Mouse (Mus musculus): Measurements from ENCODE around the gene Actn4.
A peak's percentile ranks its signal among the peaks of the same experiment; 100 is the strongest.

Actn4 gene

DNA sequence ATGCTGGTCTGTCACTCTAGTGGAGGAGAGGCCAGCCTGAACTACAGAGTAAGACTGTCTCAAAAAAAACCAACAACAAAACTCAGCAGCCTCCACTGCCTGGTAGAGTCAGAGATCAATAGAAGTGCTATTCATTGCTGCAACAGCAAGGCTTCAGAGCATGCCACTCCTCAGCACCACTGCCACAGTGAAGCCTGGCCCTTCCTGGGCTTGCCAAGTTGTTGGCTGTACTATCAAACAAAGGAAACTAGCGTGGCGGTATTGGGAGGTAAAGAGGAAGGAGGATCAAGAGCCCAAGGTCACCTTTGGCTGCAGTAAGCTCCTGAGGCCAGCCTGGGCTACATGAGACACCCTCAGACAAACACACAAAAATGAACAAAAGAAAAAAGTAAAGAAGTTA is 36.0 kb downstream of the Actn4 start:
- DNase-seq (ENCODE audit: inconsistent age in 2 of 2, low spot score in 1 of 2), result peak in 1 of 2 experiments; percentile 40

DNA sequence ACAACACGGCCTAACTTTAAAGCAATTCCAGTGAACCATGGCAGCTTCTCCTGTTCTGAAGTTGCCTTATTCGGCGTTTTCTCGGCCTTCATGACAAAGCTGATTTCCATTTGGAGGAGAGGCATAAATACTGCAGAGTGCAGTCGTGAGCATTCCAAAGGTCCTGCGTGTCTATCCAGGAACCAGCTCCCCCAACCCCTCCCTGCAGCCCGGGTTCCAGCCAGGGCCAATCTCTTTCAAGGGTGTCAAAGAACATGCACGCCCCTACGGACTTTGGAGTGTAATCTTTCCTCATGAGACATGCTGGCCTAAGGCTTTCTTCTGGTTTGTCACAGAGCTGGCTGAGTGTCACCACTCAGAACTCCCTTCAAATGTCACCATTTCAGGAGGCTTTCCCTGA is 36.8 kb downstream of the Actn4 start:
- peak; percentile 86 to 91 for DNase-seq (ENCODE audit: inconsistent age in 2 of 2, low spot score in 1 of 2)

DNA sequence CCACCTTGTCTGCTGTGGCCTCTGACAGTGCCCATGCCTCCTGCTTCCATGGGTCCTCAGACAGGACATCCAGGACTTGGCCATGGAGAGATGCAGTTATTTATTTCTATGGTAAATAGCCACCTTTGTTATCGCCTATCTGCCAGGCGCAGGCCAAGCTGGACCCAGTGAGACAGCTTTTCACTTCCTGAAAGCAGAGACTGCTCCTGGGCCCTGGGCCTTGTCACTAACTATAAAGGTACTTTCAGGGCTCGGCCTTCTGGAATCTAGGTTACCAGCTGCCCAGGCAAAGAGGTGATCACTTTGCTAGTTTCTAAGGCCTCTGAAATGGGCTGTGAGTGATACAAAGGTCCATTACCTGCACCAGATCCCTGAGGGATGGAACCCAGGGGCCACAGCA is 37.3 kb downstream of the Actn4 start:
- no peak for DNase-seq (ENCODE audit: inconsistent age in 2 of 2, low spot score in 1 of 2)

DNA sequence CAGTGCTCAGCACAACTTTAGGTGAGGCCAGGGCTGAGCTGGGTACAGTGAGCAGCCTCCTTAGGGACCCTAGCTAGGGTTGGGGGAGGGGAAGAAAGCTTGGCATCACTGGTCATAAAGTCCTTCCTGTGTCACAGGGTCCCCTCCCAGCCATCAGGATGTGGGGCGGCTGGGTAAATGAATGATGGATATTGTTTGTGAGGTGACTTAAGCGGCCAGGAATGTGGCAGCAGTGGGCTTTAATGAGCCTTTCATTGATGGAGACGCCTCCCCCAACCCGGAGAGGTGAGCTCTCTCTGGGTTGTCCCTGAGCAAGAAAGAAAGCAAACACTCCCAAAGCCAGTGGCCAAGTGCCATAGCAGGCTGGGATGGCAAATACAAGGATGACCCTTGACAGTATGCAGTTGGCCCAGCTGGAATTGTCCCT is 38.3 kb downstream of the Actn4 start:
- DNase-seq (ENCODE audit: inconsistent age in 2 of 2, low spot score in 1 of 2), result no peak

DNA sequence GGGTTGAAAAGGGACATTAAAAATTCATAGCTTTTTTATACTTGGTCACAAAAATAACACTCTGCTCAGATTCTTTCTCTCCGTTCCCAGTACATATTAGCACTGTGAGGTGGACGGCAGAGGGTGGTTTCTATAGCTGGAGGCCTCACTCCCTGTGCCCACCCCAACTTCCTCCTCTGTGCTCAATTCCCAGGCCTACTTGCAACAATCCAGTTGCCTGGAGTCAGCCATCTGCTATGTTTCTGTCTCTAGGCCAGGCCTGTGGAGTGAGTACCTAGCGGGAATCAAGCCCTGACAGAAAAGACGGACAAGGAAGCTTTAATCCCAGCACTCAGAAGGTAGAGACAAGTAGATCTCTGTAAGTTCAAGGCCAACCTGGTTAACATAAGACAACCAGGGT is 39.5 kb downstream of the Actn4 start:
- no peak for DNase-seq (ENCODE audit: inconsistent age in 2 of 2, low spot score in 1 of 2)

DNA sequence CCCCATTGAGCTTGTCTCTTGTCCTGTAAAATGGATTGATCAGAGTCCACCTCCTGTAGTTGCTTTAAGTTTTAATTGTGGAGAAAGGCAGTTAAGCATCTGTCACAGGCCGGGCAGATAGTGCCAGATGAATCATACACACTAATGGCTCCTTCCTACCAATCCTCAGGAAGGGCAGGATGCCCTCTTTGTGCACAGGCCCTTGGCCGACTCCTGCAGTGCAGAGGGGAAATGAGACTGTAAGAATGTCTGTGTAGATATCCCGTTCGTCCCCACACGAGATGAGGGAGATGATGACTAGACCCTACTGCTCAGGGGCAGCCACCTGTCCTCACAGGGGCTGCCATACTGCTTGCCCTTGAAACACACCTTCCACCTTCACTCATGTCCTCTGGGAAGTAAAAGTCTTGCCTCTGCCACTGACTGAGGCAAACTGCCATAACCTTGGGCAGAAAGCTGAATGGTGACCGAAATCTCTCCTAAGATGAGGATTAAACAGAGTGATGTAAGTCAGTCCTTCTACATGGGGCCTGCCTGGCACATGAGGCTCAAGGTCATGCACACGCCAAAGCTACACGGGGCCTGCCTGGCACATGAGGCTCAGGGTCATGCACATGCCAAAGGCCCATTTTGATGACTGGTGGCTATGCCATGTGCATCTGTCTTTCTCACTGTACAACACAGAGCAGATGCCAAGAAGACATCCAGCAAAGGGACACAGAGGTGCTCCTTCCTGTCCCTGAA is 40.2 kb downstream of the Actn4 start:
- DNase-seq (ENCODE audit: inconsistent age in 2 of 2, low spot score in 1 of 2), result peak; percentile 64 to 82

DNA sequence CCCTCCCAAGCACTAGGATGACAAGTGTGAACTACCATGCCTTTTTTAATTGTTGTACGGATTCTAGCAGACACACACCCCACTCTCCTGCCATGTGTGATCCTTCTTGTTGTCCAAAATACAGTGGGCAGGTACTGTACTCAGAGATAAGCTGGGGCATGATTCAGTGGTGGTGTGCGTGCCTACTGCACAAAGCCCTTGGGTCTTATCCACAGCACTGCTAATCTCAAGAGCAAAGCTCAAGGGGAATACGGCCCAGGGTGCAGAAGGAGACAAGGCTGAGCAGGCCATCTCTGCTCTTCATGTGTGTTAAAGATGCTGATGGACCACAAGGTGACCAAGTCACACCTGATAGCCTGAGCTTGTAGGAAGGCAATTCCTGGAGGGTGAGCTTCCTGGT is 41.0 kb downstream of the Actn4 start:
- DNase-seq (ENCODE audit: inconsistent age in 2 of 2, low spot score in 1 of 2), result no peak

DNA sequence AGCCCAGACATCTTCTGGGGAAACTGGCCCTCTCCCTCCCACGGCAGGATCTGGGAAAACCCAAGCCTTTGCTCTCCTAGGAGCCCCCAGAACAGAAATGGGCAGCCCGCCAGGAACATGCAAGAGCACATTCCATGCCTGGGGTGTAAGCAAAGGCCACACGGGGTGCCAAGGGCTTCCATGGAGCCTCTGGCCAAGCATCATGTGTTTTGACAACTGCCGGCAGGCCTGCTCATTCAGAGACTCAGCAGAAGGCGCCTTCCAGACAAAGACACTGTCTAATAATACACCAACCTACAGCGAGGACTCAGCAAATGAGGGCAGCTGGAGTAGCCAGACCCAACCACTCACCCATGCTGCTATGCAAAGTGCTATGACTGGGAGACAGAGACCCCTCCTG is 42.3 kb downstream of the Actn4 start:
- peak; percentile 84 to 86 for DNase-seq (ENCODE audit: inconsistent age in 2 of 2, low spot score in 1 of 2)

DNA sequence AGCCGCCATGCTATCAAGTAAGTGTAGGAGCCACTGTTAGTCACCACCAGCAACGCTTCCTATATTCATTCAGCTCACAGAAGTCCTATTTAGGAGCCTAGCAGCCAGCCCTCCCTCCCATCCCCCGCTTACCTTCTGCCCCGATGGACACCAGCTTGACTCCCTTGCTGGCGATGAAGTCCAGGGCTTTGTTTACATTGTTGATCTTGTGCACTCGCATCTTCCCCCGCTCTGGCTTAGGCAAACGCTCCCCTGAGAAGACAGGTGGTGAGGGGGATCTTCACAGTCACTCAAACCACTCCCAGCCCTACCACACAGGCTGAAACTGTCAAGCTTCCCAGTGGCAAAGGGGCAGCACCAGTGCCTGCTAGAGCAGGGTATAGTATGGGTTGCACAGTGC is 43.6 kb downstream of the Actn4 start:
- DNase-seq (ENCODE audit: inconsistent age in 2 of 2, low spot score in 1 of 2), result no peak

DNA sequence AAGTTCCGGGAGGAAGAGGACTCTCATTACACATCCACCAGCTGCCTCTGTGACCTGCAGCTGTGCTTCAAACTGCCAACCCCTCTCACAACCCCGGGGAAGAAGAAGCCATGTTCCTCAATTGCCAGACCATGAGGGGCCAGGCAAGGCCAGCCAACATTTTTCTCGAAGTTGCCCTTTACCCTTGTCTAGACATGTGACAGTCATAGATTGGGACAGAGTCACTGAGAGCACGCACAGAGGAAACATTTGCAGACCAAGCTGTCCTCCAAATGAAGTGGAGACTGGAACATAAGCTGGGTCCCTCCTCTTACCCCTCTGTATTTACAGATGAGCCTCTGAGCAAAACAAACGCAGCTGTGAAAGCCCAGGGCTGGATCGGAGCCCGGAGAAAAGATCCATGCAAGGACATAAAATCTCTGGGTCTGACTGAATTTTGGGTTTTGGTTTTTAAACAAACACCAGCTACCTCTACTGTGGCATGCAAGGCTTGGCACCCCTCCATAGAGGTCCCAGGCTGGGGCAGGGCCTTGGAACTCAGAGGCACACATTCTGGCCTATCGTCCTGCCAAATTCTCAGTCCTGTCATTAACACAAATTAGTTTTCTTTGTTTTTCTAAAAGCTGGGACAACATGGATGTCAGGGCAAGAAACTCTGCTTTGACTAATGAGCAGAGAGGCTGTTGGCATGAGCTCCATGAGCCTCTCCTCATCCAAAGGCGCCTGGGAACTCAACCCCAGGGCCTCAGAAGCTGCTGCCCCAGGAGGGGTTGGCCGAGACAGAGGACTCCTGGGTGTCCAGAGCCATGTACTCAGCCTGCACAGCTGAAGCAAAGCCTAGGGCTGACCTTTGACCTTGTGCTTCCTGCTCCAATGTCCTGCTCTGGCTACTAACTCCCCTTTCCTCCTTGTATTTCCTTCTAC is 44.4 kb downstream of the Actn4 start:
- DNase-seq (ENCODE audit: inconsistent age in 2 of 2, low spot score in 1 of 2), result peak; percentile 78 to 90

DNA sequence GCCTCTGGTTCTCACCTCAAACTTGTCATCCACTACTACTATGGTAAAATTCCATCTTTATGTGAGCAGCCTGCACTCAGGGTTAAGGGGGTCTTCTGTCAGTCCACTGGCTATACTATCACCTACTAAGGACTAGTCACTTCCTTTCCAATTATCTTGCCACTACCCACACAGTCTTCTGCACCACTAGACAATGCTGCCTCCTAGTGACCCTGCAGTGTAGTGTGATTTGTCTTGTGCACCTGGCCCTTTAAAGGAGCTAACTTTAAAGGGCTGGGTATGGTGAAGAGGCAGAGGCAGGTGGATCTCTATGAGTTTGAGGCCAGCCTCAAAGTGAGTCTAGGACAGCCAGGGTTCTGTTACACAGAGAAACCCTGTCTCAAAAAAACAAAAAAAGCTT is 45.6 kb downstream of the Actn4 start:
- DNase-seq (ENCODE audit: inconsistent age in 2 of 2, low spot score in 1 of 2), result no peak

DNA sequence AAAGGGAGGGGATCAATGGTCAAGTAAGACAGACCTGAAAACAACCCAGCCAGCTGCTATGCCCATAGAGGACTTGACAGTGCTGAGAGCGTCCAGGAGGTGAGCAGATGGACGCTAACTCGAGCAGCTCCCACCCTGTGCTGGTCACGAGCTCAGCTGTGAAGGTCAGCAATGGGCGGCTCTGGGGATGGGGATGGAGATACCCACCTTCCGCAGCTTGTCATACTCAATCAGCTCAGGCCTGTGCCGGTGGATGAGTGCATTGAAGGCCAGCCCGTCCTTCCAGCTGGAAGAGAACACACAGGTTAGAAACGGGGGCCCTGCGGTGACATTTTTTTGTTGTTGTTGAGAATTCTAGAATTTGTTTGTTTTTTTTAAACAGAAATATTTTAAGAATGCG is 49.0 kb downstream of the Actn4 start:
- no peak for DNase-seq (ENCODE audit: inconsistent age in 2 of 2, low spot score in 1 of 2)

DNA sequence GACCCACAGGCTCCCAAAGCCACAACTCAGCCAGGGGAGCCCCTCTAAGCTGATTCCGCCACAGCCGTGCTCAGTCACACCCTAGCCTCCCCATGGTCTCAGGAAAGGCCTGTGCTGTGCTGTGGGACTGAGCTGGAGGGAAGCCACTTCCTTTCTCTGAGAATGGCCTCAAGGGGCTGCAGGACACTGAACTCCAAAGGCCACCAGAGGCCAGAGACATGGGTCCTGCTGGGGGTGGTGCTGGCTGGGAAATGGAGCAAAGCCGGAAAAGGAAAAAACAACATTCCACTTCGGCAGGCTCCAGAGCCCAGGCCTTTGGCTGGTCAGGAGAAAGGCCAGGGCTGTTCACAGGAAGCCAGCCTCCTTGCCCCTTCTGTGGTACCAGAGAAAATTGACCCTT is 50.5 kb downstream of the Actn4 start:
- DNase-seq (ENCODE audit: inconsistent age in 2 of 2, low spot score in 1 of 2), result peak; percentile 66 to 77

DNA sequence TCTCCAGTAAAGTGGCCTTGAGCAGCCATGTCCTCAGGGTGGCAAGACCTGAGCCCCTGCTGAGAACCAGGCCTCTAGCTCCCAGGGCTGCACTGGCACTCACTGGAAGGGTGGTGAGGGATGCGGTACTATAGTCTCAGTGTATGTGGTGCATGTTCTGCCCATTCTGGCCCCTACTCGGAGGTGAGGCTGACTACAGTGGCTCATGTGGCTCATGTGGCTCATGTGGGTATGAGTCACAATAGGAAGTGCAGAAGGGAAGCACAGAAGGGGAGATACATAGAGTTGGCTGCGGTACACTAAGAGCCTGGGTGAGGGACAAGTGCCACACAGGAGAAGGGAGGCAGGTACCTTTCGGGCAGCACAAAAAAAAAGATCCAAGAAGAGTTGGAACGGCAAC is 54.9 kb downstream of the Actn4 start:
- DNase-seq (ENCODE audit: inconsistent age in 2 of 2, low spot score in 1 of 2), result no peak

DNA sequence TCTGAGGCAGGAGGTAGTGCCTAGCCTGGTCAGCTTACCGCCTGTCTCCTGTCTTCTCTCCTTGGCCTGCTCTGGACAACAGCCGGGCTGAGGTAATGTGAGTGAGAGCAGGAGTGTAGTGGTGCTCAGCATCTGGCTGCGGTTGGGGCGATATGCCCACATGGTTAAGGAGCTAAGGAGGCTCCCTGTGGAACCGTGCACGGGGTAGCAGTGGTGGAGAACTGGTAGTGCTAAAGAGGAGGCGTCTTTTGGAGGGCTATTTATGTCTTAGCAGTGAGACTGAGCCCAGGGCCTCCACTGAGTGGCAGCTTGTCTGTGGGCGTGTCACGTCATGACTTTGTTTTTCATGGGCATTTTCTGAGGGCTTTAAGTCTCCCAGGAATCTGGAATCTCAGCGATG is 58.4 kb downstream of the Actn4 start:
- DNase-seq (ENCODE audit: inconsistent age in 2 of 2, low spot score in 1 of 2), result no peak

DNA sequence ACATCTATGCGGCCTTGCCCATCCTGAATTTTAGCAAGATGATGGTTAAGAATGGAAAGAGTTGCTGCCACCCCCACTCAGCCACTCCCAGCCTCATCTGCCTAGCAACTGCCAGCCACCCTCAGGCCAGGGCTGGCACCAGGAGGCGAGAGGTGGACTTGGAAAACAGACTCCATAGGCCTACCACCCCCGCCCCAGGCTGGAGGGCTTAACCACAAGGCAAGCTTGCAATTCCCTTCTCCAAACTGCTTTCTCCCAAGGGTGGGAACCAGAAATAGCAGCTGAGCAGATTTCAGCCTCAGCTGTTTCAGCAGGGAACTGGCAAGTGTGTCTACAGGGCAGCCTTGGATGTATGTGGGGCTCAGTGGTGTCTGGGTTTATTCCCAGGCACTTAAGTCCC is 59.3 kb downstream of the Actn4 start:
- DNase-seq (ENCODE audit: inconsistent age in 2 of 2, low spot score in 1 of 2), result peak in 1 of 2 experiments; percentile 51

DNA sequence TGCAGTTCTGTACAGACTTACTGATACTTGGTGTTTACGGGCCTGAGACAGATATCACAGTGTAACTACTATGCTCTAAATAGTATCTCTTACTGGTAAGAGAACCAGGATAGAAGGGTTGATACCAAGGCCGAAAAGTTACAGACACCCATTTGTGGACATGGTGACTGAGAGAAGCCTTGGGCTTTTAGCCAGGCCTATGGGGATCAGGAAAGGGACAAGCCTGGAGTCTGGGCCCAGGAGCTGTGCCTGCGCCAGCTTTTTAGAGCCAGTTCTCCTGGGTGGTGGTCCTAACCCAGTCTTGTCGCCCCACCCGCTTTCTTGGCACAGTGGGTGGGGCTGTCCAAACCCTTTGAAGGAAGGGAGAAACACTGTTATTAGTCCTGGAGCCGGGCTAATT is 60.0 kb downstream of the Actn4 start:
- peak; percentile 70 to 87 for DNase-seq (ENCODE audit: inconsistent age in 2 of 2, low spot score in 1 of 2)

DNA sequence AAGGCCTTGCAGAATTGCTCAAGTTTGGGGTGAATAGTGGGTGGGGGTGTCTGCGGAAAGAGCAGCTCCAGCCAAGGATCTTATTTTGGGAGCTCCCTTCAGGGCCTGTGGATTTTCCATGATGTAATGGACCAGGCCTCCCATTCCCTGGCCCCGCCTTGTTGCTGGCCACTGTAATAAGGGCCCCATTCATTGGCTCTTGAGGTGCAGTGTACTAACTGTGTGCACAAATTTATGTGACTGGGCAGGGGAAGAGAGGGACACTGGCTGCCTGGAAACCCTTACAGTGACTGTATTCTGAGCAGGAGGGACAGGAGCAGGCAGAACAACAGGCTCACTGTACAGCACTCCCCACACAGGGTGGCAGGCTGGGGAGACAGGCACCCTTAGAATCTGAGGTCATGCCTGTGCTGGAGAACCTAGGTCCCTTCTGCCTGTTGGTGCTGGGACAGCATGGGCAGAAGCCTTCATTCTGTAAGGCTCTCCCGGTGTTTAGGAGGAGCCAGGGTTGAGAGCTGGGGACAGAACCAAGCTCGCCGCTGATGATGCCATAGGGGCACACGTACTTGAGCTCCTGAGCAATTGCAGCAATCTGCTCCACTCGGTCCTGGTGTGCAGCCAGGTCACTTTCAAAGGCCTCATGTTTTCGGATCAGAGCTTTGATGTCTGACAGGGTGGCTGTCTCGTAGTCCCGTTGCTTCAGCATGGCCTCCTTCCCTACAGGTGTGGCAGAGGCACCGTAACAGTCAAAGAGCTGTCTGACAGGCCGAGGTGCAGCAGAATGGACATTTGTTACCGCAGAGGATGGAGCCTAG is 60.6 kb downstream of the Actn4 start:
- peak; percentile 49 to 73 for DNase-seq (ENCODE audit: inconsistent age in 2 of 2, low spot score in 1 of 2)

DNA sequence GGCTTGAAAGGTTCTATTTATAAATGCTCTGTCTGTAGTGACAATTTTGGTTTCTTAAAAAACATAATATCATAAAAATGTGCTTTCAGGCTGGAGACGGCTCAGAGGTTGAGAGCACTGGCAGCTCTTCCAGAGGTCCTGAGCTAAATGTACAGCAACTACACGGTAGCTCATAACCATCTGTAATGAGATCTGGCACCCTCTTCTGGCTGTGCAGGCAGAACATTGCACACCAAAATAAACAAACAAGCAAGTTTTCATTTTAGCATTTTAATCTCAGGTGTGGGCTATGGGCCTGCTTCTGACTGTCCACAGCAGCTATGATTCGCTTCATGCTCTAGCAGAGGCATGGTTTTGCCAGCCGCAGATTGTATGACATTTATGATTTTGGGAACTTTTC is 62.2 kb downstream of the Actn4 start:
- no peak for DNase-seq (ENCODE audit: inconsistent age in 2 of 2, low spot score in 1 of 2)

DNA sequence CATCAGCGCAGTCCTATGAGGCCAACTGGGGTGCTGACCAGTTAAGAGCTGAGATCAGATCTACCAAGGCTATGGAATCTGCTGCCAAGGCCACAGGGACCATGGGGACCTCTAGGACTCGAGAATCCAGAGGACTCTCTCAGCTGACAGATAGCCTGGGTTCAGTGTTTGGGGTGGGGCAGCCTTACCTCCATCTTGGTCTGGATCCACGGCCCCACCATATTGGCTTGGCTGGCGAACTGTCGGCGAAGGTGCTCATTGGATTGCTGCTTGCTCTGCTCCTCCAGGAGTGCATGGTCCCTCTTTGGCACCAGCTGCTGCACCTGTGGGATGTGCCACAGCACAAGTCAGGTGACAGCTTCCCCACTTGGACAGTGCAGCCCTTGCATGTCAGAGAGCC is 64.5 kb downstream of the Actn4 start:
- DNase-seq (ENCODE audit: inconsistent age in 2 of 2, low spot score in 1 of 2), result no peak

DNA sequence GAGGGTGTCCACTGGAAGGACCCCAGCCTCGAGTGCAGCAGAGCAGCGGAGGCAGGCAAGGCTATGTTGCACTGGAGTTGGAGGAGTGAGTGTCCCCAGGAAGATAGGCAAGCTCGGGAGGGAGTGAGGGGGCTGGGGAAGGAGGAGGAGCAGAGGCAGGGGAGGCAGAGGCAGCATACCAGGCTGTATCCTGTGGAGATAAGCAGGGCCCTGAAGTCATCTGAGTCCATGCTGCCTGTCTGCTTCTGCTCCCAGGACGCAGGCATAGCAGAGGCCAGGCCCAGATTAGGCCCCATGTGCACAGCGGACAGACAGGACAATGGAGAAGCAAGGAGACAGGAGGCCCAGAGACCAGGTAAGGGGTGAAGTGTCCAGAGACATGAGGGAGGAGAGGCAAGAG is 67.2 kb downstream of the Actn4 start:
- DNase-seq (ENCODE audit: inconsistent age in 2 of 2, low spot score in 1 of 2), result no peak
